Mouse (Mus musculus): Measurements from ENCODE around the gene Gimap8.

Gene Gimap8

DNA sequence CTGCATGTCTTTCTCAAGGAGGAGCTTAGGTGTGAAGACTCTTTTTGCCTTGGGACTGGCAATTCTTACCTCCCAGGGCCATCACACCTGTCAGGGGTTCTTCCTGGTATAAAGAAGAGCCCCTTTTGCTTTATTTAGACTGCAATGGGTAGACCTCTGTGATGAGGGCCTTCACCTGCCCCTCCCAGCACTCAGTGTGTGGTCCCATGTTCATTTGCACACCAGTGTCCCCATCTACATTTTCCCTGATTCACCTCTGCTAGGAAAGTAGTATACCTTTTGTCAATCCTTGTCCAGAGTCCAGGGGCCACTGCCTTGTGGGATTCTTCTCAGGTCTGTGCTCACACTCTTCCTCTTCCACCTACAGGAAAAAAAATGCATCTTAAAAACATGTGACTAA lies 57.1 kb downstream of the Gimap8 start:
- no peak for DNase-seq (ENCODE audit: low read depth, low spot score)

DNA sequence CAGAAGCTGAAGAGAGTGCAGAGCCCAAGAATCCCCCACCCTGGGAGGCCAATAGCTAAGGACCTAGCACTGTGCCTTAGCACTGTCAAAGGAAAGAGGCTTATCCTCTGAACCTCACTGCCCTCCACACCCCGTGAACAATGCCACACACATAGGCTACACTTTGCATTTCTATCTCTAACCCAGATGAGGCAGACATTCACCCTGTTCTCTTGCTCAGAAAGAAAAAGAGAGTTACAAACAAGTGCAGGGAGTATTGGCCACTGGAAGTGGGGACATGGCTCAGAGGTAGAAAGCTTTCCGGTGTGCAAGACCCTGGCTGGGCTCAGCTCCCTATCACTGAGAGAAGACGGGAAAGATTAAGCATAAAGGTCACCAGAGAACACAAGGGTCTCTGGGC lies 59.1 kb downstream of the Gimap8 start:
- DNase-seq (ENCODE audit: low read depth, low spot score) = peak; percentile 56
